Mouse (Mus musculus) lung, embryonic 16.5 days (tissue): ENCODE data around the gene Sstr3. TPM values are rescaled to one million over a fixed set of nuclear protein-coding genes. Genes with fewer than 3 reads are reported as not detected.

Experiments
- ATAC-seq: fragments of 200-750 bp; cut with Nextera tagmentation; 2 replicates; pipeline ENCODE4 v1.8.0; 2017; ENCODE audit warnings: low read depth, mild to moderate bottlenecking, moderate library complexity
- H3K27ac ChIP-seq: fragments of 300-500 bp; sonication (generic); 2 replicates; pipeline ENCODE4 v1.5.1; 2014; ENCODE audit warnings: mild to moderate bottlenecking, control low read depth, low read length
- H3K27me3 ChIP-seq: fragments of 300-500 bp; sonication (generic); 2 replicates; pipeline ENCODE4 v1.6.1; 2014; ENCODE audit warnings: low read depth, low read length, mixed read lengths; ENCODE audit not compliant: control insufficient read depth, insufficient read depth
- H3K36me3 ChIP-seq: fragments of 300-500 bp; sonication (generic); 2 replicates; pipeline ENCODE4 v1.6.1; 2014; ENCODE audit warnings: low read length; ENCODE audit not compliant: control insufficient read depth, insufficient read depth
- H3K4me1 ChIP-seq: fragments of 300-500 bp; sonication (generic); replicated peaks from 2 replicates; pipeline ENCODE4 v1.6.1; 2014; ENCODE audit warnings: low read length, mixed read lengths; ENCODE audit not compliant: control insufficient read depth, insufficient read depth
- H3K4me2 ChIP-seq: fragments of 300-500 bp; sonication (generic); 2 replicates; pipeline ENCODE4 v1.6.1; 2014; ENCODE audit warnings: low read depth, low read length, control low read depth
- H3K4me3 ChIP-seq: fragments of 300-500 bp; sonication (generic); 2 replicates; pipeline ENCODE4 v1.5.1; 2014; ENCODE audit warnings: mild to moderate bottlenecking, low read length, control low read depth
- H3K9ac ChIP-seq: fragments of 300-500 bp; sonication (generic); 2 replicates; pipeline ENCODE4 v1.6.1; 2014; ENCODE audit warnings: low read length, control low read depth
- H3K9me3 ChIP-seq: fragments of 300-500 bp; sonication (generic); 2 replicates; pipeline ENCODE4 v1.6.1; 2016; ENCODE audit warnings: low read length; ENCODE audit not compliant: control insufficient read depth
- WGBS: fragments of 180-500 bp; shearing (Covaris S2); extraction: QIAGEN DNeasy Blood & Tissue Kit; methylation state at CpG from one replicate; pipeline ENCODE4 v1.1.7; 2014; 5-methylcytosine and 5-hydroxymethylcytosine counted together
- polyA plus RNA-seq: library from polyadenylated mRNA; unstranded; fragments of >200 nt; fragmentation: Nextera tagmentation; extraction: Ambion mirVana; gene quantifications from 2 replicates; pipeline ENCODE4 v1.2.1, GENCODE M21; 2015

The Sstr3 gene
- polyA plus RNA-seq, 1 experiment from 2014 or later = 0.05 TPM

- peak; percentile 7 for ATAC-seq
- WGBS = 14% methylated on average over 11 of the region's 11 CpGs
These were observed 15.6 kb downstream of the Sstr3 start for GRCm38 (mm10) chr15:78528726-78529411.

GRCm38 (mm10) chr15:78527973-78528372 lies 16.5 kb downstream of the Sstr3 start:
- Histone ChIP-seq H3K4me2 (peak overlapping the region; percentile 75), H3K9me3 (no peaks in the 10 kb centered on the region), H3K36me3 (no peaks in the 10 kb centered on the region), H3K27me3 (no peaks in the 10 kb centered on the region), H3K27ac (peak overlapping the region; percentile 87), H3K9ac (peak overlapping the region; percentile 49; the same call in 1 of the 2 replicates), H3K4me1 (peaks cover 41% of the 10 kb centered on the region), H3K4me3 (no peak overlapping the region)
- no peak for ATAC-seq
- 53% methylated on average over 7 of the region's 7 CpGs for WGBS

More at GRCm38 (mm10) chr15:78528726-78529411, 15.6 kb downstream of the Sstr3 start:
- Histone ChIP-seq H3K36me3 (no peaks in the 10 kb centered on the region), H3K4me1 (peaks cover 41% of the 10 kb centered on the region), H3K9me3 (no peaks in the 10 kb centered on the region), H3K9ac (peak overlapping the region; percentile 69), H3K4me3 (peak overlapping the region; percentile 55), H3K27me3 (no peaks in the 10 kb centered on the region), H3K27ac (peak overlapping the region; percentile 87), H3K4me2 (peak overlapping the region; percentile 75)

- H3K36me3 ChIP-seq = no peaks in the 10 kb centered on the region
- H3K4me1 ChIP-seq = peaks cover 14% of the 10 kb centered on the region
- H3K27me3 ChIP-seq = no peaks in the 10 kb centered on the region
- 89% methylated on average over 5 of the region's 5 CpGs for WGBS
- no peak overlapping the region for H3K27ac ChIP-seq
- no peak overlapping the region for H3K4me2 ChIP-seq
- H3K9ac ChIP-seq = no peak overlapping the region
- no peak for ATAC-seq
- H3K9me3 ChIP-seq = no peaks in the 10 kb centered on the region
- no peak overlapping the region for H3K4me3 ChIP-seq
These were observed 20.3 kb downstream of the Sstr3 start for GRCm38 (mm10) chr15:78524163-78524562.

GRCm38 (mm10) chr15:78521892-78522291 lies 22.6 kb downstream of the Sstr3 start:
- Histone ChIP-seq H3K4me2 (no peak overlapping the region), H3K9me3 (no peaks in the 10 kb centered on the region), H3K36me3 (no peaks in the 10 kb centered on the region), H3K27ac (no peak overlapping the region), H3K9ac (no peak overlapping the region), H3K4me3 (no peak overlapping the region), H3K4me1 (no peaks in the 10 kb centered on the region), H3K27me3 (no peaks in the 10 kb centered on the region)
- no peak for ATAC-seq
- WGBS = 58% methylated on average over 6 of the region's 6 CpGs

GRCm38 (mm10) chr15:78521331-78521730 lies 23.2 kb downstream of the Sstr3 start:
- 57% methylated on average over 8 of the region's 8 CpGs for WGBS
- no peaks in the 10 kb centered on the region for H3K9me3 ChIP-seq
- H3K4me1 ChIP-seq = no peaks in the 10 kb centered on the region

GRCm38 (mm10) chr15:78520112-78520715 lies 24.3 kb downstream of the Sstr3 start:
- 60% methylated on average over 13 of the region's 13 CpGs for WGBS
- Histone ChIP-seq H3K27ac (no peak overlapping the region), H3K36me3 (no peaks in the 10 kb centered on the region)

More at GRCm38 (mm10) chr15:78521331-78521730, 23.2 kb downstream of the Sstr3 start:
- Histone ChIP-seq H3K27ac (no peak overlapping the region), H3K36me3 (no peaks in the 10 kb centered on the region), H3K27me3 (no peaks in the 10 kb centered on the region), H3K4me2 (no peak overlapping the region), H3K9ac (no peak overlapping the region), H3K4me3 (no peak overlapping the region)
- ATAC-seq = no peak

GRCm38 (mm10) chr15:78518221-78518620 lies 26.3 kb downstream of the Sstr3 start:
- Histone ChIP-seq H3K9me3 (no peaks in the 10 kb centered on the region), H3K9ac (no peak overlapping the region), H3K4me2 (no peak overlapping the region), H3K4me3 (no peak overlapping the region), H3K4me1 (peaks cover 2% of the 10 kb centered on the region; the same call in 1 of the 2 replicates), H3K36me3 (no peaks in the 10 kb centered on the region), H3K27me3 (no peaks in the 10 kb centered on the region), H3K27ac (no peak overlapping the region)
- 43% methylated on average over 7 of the region's 7 CpGs for WGBS
- no peak for ATAC-seq

More at GRCm38 (mm10) chr15:78520112-78520715, 24.3 kb downstream of the Sstr3 start:
- no peaks in the 10 kb centered on the region for H3K9me3 ChIP-seq
- no peak overlapping the region for H3K4me3 ChIP-seq
- H3K4me1 ChIP-seq = no peaks in the 10 kb centered on the region
- no peak overlapping the region for H3K9ac ChIP-seq
- no peaks in the 10 kb centered on the region for H3K27me3 ChIP-seq
- H3K4me2 ChIP-seq = no peak overlapping the region
- no peak for ATAC-seq

GRCm38 (mm10) chr15:78515759-78516158 lies 28.7 kb downstream of the Sstr3 start:
- 82% methylated on average over 6 of the region's 6 CpGs for WGBS
- ATAC-seq = no peak
- Histone ChIP-seq H3K9ac (no peak overlapping the region), H3K27me3 (no peaks in the 10 kb centered on the region), H3K4me3 (no peak overlapping the region), H3K4me1 (peaks cover 2% of the 10 kb centered on the region; the same call in 1 of the 2 replicates), H3K9me3 (no peaks in the 10 kb centered on the region), H3K4me2 (no peak overlapping the region), H3K36me3 (no peaks in the 10 kb centered on the region), H3K27ac (no peak overlapping the region)

GRCm38 (mm10) chr15:78514393-78515146 lies 29.9 kb downstream of the Sstr3 start:
- no peaks in the 10 kb centered on the region for H3K36me3 ChIP-seq
- H3K27ac ChIP-seq = no peak overlapping the region
- peak; percentile 55 for ATAC-seq
- 0 out of 2 replicates have a peak overlapping the region, but pooled peaks have one; percentile 33 for H3K9ac ChIP-seq
- H3K4me2 ChIP-seq = no peak overlapping the region
- H3K27me3 ChIP-seq = no peaks in the 10 kb centered on the region
- H3K4me3 ChIP-seq = no peak overlapping the region
- peaks cover 9% of the 10 kb centered on the region; the same call in 1 of the 2 replicates for H3K4me1 ChIP-seq
- 19% methylated on average over 7 of the region's 7 CpGs for WGBS
- H3K9me3 ChIP-seq = no peaks in the 10 kb centered on the region
